Mouse (Mus musculus): Measurements from ENCODE around the gene Sh3bp1. TPM values are rescaled to one million over a fixed set of nuclear protein-coding genes. Genes with fewer than 3 reads are reported as not detected.
A peak's percentile ranks its signal among the peaks of the same experiment; 100 is the strongest.

Gene Sh3bp1
- polyA plus RNA-seq (2012; ENCODE audit: insufficient read depth, insufficient read length, missing spikeins), result 2.2 and 3.3 TPM in 2 replicates

DNA sequence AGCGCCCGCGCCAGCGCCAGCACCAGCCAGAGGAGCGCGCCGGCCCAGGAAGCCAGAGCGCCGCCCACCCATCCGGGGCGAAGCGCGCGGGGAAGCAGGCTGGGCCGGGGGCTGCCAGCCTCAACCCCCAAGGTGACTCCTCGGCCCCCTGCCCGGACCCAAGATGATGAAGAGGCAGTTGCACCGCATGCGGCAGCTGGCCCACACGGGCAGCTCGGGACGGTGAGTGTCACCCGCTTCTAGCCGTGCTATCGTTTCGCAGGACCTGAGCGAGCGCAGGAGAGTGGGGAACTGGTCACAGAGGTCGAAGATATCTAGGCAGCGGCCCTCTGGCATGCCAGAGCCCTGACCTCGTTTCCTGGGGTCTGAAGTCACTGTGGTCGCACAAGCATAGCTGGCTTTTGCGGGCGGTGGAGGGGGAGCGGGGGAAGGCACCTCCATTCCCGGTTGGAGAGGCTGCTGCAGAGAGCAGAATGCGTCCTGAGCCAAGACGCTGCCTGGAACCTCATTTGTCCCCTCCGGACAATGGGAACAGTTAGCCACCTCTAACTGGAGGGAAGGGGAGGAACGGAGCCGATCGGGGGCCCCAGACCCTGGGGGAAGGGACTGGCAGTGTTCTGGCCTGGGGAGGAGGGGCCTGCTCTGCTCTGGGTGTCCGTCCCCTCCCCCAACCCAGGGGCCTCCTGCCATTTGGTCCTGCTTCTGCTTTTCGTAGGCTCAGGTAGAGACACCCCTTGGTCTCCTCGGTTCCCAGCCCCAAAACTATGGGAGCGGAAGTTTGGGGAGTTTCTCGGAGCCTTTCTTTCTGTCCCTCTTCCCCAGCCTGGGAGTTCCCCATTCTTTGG, at the start of gene Sh3bp1:
TSS of gene Sh3bp1 (plus strand) at position 29 of the 845 bp plus-strand sequence.
- peak within 1 kb of the TSS; percentile 73 for H3K4me3 ChIP-seq (ENCODE audit: insufficient read depth, low read depth, low read length)
- 0 out of 2 replicates have a peak within 1 kb of the TSS, but pooled peaks have one; percentile 39 for H3K27ac ChIP-seq (replicated peaks; ENCODE audit: low read depth, low read length)
- no peaks in the 10 kb centered on the region; the same call in 1 of the 2 replicates for H3K4me1 ChIP-seq (ENCODE audit: control insufficient read depth, insufficient read depth, insufficient read length, low read length)

DNA sequence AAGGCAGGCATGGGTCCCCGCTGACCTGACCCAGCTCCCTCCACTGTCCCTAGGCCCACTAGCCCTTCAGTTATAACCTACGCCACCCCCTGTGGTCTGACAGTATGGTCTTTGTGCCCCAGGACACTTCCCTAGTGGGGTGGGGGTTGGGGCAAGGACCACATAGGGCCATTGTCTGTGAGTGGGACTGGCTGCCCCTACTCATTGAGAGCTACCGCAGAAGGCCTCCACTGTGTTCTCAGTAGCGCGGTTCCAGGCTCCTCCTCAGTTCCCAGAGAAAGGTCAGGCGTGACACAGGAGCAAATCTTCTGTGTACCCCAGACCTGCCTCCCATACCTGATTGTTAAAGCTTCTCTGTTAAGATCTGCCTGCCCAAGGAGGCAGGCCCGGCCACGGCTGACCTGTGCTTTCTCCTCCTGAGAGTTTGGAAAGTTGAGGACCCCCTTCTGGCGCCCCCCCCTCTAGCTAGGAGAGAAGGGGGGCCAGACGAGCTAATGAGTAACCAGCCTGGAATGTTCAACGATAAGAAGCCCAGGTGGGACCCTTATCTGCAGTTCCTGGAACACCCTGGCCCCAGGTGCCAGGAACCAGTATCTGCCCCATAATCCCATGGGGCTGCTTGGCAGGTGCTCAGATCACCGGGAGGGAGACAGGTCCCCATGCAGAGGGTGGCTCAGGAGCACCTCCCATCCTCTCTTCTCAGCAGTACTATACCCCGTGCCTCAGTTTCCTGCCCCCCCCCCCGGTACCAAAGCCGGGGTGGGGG, 49.3 kb upstream of the Sh3bp1 start:
- Histone ChIP-seq H3K4me3 (ENCODE audit: insufficient read depth, low read depth, low read length) (no peak overlapping the region), H3K27ac (replicated peaks; ENCODE audit: low read depth, low read length) (no peak overlapping the region), H3K4me1 (ENCODE audit: control insufficient read depth, insufficient read depth, insufficient read length, low read length) (peaks cover 5% of the 10 kb centered on the region)

DNA sequence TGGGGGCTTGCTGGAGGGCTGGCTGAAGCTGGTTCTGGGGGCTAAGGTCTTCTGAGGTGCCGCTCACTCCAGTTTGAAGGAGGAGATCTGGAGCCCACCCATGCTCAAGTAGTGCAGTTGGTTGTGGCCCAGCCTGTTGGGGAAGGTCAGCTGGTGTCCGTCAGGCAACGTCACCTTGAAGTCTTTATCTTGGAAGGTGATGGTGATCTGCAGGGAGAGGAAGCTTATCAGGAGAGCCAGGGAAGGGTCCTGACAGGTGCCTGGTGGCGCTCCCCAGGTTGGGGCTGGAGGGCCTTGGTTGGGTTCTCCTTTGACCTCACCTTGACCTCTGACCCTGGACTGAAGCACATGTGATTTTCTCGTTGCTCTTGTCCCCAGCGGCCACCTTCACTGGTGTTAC, 48.6 kb upstream of the Sh3bp1 start:
- Histone ChIP-seq H3K4me1 (ENCODE audit: control insufficient read depth, insufficient read depth, insufficient read length, low read length) (peaks cover 5% of the 10 kb centered on the region), H3K27ac (replicated peaks; ENCODE audit: low read depth, low read length) (no peak overlapping the region), H3K4me3 (ENCODE audit: insufficient read depth, low read depth, low read length) (no peak overlapping the region)

DNA sequence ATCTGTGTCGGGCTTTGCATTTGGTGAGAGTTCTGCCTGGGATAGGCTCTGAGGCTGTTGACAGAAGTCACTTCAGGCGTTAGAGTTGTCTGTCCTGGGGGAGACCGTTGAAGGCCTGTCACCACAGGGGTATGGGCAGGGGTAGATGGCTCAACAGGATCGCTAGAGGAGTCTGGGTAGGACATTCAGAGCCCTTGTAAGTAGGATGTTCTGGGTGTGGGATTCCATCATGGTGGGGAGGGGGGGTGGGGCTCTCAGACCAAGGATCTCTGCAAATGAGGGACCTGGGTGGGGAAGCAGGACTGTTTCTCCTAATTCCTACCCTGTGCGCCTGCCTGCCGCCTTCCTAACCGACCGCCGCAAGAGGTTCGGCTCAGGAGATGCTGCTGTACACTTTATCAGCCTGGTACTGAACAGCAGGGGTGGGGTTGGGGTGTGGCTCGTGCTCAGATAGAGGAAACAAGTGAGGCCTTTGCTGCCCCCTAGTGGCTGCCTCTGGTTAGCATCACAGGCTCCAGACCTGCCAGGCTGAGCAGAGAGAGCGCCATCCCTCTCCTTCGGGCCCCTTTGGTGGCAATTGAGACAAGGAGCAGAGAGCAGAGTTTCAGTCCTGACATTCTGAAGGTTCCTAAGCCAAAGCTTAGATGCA, 47.9 kb upstream of the Sh3bp1 start:
- no peak overlapping the region for H3K27ac ChIP-seq (replicated peaks; ENCODE audit: low read depth, low read length)
- H3K4me1 ChIP-seq (ENCODE audit: control insufficient read depth, insufficient read depth, insufficient read length, low read length), result peaks cover 5% of the 10 kb centered on the region
- H3K4me3 ChIP-seq (ENCODE audit: insufficient read depth, low read depth, low read length), result no peak overlapping the region

DNA sequence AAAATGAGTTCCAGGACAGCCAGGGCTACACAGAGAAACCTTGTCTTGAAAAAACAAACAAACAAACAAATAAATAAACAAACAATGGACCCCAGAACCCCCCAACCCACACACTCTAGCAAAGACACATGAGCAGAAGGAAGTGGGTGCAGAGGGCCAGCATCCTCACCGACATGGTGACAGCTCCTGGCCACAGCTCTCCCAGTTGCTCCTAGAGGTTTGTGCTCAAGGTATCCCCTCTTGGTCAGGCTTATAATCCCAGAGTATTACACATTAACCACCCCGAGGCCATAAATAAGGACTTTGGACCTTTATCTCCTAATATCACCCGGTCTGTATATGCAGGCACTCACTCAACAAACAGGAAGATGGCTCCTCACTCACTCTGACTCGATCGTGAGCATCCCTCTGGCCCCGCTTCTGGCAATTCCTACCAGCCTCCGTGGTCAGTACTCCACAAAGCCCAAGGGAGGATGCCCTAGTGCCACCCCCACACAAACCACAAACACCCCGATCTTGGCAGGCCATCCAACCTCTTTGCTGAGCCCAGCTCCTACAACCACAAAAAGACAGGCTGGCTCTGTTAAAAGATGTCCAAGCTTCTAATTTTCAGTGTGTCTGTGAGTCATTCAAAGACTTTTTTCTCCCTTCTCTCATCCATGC, 44.1 kb upstream of the Sh3bp1 start, which contains the start of gene Lgals2:
TSS of gene Lgals2 (minus strand) at position 227 of the 663 bp plus-strand sequence.
- Histone ChIP-seq H3K27ac (replicated peaks; ENCODE audit: low read depth, low read length) (no peak within 1 kb of the TSS), H3K4me3 (ENCODE audit: insufficient read depth, low read depth, low read length) (no peak within 1 kb of the TSS), H3K4me1 (ENCODE audit: control insufficient read depth, insufficient read depth, insufficient read length, low read length) (peaks cover 12% of the 10 kb centered on the region; the same call in 1 of the 2 replicates)

DNA sequence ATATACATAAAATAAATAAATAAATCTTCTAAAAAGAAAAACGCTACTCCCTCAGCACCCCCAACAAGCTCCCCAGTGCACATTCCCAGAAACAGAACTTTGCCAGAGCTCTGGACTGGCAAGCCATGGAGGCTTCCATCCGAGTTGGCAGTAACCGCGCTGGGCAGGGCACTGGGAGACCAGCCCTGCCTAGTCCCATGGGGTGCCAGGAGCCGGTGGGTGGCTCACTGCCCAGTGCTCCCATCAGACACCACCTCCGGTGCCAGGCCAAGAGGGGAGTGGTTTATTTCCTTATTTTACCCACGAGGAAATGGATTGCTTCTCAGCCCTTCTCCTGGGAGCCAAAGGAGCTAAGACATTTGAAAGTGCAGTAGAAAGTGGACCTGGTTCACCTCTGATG, 42.6 kb upstream of the Sh3bp1 start:
- Histone ChIP-seq H3K4me1 (ENCODE audit: control insufficient read depth, insufficient read depth, insufficient read length, low read length) (peaks cover 12% of the 10 kb centered on the region; the same call in 1 of the 2 replicates), H3K27ac (replicated peaks; ENCODE audit: low read depth, low read length) (no peak overlapping the region), H3K4me3 (ENCODE audit: insufficient read depth, low read depth, low read length) (no peak overlapping the region)

DNA sequence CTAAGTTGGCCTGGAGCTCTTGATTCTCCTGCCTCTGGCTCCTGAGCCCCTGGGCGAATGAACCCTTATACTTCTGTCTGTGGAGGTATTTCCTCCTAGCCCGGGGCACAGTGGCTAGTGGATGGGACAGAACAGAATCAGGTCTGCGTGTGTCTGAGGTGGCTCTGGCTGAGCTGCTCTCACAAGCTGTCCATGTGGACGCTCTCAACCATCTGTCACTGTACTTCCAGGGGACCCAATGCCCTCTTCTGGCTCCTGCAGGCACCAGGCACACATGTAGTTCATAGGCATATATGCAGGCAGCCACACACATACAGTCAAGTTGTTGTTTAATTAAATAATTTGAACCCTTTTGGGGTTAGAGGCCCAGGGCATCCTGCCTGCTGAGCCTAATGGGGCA, 40.3 kb upstream of the Sh3bp1 start:
- peaks cover 12% of the 10 kb centered on the region; the same call in 1 of the 2 replicates for H3K4me1 ChIP-seq (ENCODE audit: control insufficient read depth, insufficient read depth, insufficient read length, low read length)
- no peak overlapping the region for H3K27ac ChIP-seq (replicated peaks; ENCODE audit: low read depth, low read length)
- H3K4me3 ChIP-seq (ENCODE audit: insufficient read depth, low read depth, low read length), result no peak overlapping the region

DNA sequence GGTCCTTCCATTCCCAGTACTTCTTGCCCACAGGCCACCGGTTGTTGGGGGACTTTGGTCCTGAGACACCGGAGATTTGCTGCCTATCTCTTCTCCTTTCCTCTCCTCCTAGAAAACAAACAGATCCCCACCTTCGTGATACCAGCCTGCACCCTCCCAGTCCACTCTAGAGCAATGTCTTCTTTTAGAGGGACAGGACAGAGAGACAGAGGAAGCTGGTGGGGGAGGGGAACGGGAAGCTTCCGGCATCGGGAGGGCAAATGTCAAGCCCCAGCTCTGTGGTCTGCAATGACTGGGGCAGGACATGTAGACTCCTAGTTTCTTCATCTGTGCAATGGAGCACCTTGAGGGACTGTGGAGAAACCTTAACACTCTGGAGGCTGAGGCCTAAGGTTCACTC, 39.9 kb upstream of the Sh3bp1 start:
- H3K27ac ChIP-seq (replicated peaks; ENCODE audit: low read depth, low read length), result no peak overlapping the region
- H3K4me1 ChIP-seq (ENCODE audit: control insufficient read depth, insufficient read depth, insufficient read length, low read length), result peaks cover 12% of the 10 kb centered on the region; the same call in 1 of the 2 replicates
- H3K4me3 ChIP-seq (ENCODE audit: insufficient read depth, low read depth, low read length), result no peak overlapping the region

DNA sequence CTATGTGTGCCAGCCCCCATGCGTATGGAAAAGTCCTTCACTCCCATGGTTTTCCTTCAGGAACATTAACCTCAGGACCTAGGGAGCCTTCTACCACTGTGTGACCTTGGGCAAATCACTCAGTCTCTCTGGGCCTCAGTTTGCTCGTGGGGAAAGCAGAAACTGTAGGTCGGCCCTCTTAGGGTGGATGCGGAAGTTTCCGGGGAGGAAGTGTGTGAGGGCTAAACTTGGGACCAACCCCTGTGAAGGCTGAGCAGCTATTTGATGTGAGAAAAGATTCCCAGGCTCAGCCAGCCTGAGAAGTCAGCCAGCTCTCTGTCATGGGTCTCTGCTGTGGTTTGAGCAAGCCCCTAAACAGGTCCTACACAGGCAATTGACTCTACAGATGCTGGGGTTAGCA, 37.3 kb upstream of the Sh3bp1 start:
- H3K4me1 ChIP-seq (ENCODE audit: control insufficient read depth, insufficient read depth, insufficient read length, low read length), result peaks cover 12% of the 10 kb centered on the region; the same call in 1 of the 2 replicates
- no peak overlapping the region for H3K27ac ChIP-seq (replicated peaks; ENCODE audit: low read depth, low read length)
- no peak overlapping the region for H3K4me3 ChIP-seq (ENCODE audit: insufficient read depth, low read depth, low read length)

DNA sequence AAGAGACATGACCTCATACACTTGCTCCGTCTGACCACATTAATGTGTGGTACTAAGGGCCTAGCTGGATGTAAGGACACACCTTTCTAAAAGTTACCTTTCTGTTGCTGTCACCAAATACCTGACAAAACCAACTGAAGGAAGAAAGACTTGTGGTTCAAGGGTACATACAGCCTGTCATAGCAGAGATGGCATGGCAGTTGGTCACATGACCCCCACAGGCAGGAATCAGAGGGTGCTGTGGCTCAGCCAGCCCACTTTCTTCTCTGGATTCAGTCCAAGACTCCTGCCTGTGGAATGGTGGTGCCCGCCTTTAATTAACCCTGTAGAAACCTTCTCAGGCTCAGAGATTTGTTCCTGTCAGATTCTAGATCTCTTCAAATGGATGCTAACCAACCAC, 36.4 kb upstream of the Sh3bp1 start:
- H3K4me1 ChIP-seq (ENCODE audit: control insufficient read depth, insufficient read depth, insufficient read length, low read length), result peaks cover 8% of the 10 kb centered on the region; the same call in 1 of the 2 replicates
- H3K27ac ChIP-seq (replicated peaks; ENCODE audit: low read depth, low read length), result no peak overlapping the region
- no peak overlapping the region for H3K4me3 ChIP-seq (ENCODE audit: insufficient read depth, low read depth, low read length)

DNA sequence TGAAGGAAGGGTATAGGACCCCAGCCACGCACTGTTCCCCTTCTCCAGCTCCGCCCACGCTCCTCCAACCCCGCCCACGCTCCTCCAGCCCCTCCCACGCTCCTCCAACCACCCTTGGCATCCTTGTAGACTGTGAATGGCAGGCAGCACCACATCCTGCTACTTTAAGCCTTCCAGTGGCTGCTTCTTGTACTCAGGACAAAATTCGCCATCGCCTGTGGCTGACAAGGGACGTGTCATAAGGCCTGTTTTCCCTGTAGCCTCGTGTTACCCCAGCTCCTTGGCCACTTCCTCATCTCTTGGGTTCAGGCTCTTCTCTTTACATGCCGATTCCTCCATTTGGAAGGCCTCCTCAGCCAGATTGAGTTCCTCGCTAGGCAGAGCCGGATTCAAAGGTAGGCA, 35.7 kb upstream of the Sh3bp1 start:
- Histone ChIP-seq H3K4me3 (ENCODE audit: insufficient read depth, low read depth, low read length) (no peak overlapping the region), H3K27ac (replicated peaks; ENCODE audit: low read depth, low read length) (no peak overlapping the region), H3K4me1 (ENCODE audit: control insufficient read depth, insufficient read depth, insufficient read length, low read length) (peaks cover 11% of the 10 kb centered on the region; the same call in 1 of the 2 replicates)

DNA sequence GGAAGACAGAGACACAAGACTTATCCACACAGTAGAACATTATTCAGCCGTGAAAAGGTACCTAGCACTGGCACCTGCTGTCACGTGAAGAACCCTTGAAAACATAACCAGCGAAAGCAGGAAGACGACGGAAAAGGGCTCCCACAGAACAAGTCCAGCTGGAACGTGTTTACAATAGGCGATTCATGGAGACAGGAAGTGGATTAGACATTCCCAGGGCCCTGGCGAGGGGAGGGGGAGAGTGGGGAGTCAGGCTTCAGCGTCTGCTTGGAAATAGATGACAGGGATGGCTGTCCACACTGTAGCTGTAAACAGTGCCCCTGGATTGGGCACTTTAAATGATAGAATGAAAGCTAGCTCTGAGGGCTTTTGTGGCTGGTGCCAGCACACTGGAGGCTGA, 31.2 kb upstream of the Sh3bp1 start:
- Histone ChIP-seq H3K4me1 (ENCODE audit: control insufficient read depth, insufficient read depth, insufficient read length, low read length) (peaks cover 6% of the 10 kb centered on the region; the same call in 1 of the 2 replicates), H3K4me3 (ENCODE audit: insufficient read depth, low read depth, low read length) (no peak overlapping the region), H3K27ac (replicated peaks; ENCODE audit: low read depth, low read length) (peak overlapping the region; percentile 69)

DNA sequence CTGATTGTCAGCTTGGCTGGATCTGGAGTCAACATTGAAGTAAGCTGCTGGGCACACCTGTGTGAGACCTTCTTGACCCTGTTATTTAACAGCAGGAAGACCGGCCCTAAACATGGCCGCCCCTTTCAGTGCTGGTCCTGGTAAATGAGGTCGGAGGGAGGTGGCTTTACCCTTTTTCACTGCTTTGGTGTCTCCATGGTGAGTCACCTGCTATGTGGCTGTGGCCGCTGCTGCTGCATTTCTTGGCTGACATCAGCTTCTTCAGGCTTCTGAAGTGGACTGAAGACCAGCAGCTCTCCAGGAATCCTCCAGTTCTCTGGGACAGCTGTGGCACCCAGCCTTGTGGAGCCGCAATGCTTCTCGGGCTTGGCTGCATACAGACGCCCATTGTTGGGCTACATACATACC, 30.7 kb upstream of the Sh3bp1 start:
- Histone ChIP-seq H3K4me3 (ENCODE audit: insufficient read depth, low read depth, low read length) (no peak overlapping the region), H3K4me1 (ENCODE audit: control insufficient read depth, insufficient read depth, insufficient read length, low read length) (peaks cover 6% of the 10 kb centered on the region; the same call in 1 of the 2 replicates)

DNA sequence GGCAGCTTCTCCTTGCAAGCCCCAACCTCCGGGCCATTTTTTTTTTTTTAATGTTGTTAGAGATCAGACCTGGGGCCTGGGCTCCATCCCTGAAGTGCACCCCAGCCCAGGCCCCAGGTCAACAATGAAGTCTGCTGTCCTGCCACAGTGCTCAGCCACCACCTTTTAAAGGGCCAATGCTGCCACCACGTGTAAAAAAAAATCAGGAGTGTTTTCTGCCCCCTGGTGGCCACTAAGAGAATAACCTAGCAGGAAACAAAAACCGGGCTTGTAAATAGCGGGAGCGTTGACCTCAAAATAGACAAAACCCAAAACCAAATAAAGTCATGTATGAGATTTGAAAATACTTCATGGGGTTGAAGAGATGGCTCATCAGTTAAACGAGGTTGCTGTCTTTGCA, 29.8 kb upstream of the Sh3bp1 start:
- Histone ChIP-seq H3K4me1 (ENCODE audit: control insufficient read depth, insufficient read depth, insufficient read length, low read length) (peaks cover 6% of the 10 kb centered on the region; the same call in 1 of the 2 replicates), H3K27ac (replicated peaks; ENCODE audit: low read depth, low read length) (no peak overlapping the region), H3K4me3 (ENCODE audit: insufficient read depth, low read depth, low read length) (no peak overlapping the region)

More for the DNA sequence above, 30.7 kb upstream of the Sh3bp1 start:
- peak overlapping the region; percentile 69 for H3K27ac ChIP-seq (replicated peaks; ENCODE audit: low read depth, low read length)
